Mouse (Mus musculus) kidney, embryonic 14.5 days (tissue): ENCODE results near the gene Tmem141. TPM values are rescaled to one million over a fixed set of nuclear protein-coding genes. Genes with fewer than 3 reads are reported as not detected.

Source experiments
- ATAC-seq: fragments of 200-750 bp; cut with Nextera tagmentation; 2 replicates; pipeline ENCODE4 v1.8.0; 2017; ENCODE audit warnings: moderate number of reproducible peaks, mild to moderate bottlenecking, moderate TSS enrichment, moderate library complexity; ENCODE audit not compliant: low FRiP score, low TSS enrichment
- H3K27ac ChIP-seq: fragments of 300-500 bp; sonication (generic); 2 replicates; pipeline ENCODE4 v1.5.1; 2014; ENCODE audit warnings: low read depth, mild to moderate bottlenecking, low read length, moderate library complexity, mixed read lengths
- H3K27me3 ChIP-seq: fragments of 300-500 bp; sonication (generic); 2 replicates; pipeline ENCODE4 v1.6.1; 2014; ENCODE audit warnings: mild to moderate bottlenecking, low read length; ENCODE audit not compliant: control insufficient read depth, insufficient read depth
- H3K36me3 ChIP-seq: fragments of 300-500 bp; sonication (generic); 2 replicates; pipeline ENCODE4 v1.6.1; 2014; ENCODE audit warnings: low read length, mixed read lengths; ENCODE audit not compliant: control insufficient read depth, insufficient read depth
- H3K4me1 ChIP-seq: fragments of 300-500 bp; sonication (generic); 2 replicates; pipeline ENCODE4 v1.6.1; 2014; ENCODE audit warnings: low read length, mixed read lengths; ENCODE audit not compliant: control insufficient read depth, insufficient read depth
- H3K4me2 ChIP-seq: fragments of 300-500 bp; sonication (generic); replicated peaks from 2 replicates; pipeline ENCODE4 v1.6.1; 2014; ENCODE audit warnings: low read depth, mild to moderate bottlenecking, low read length
- H3K4me3 ChIP-seq: fragments of 300-500 bp; sonication (generic); 2 replicates; pipeline ENCODE4 v1.5.1; 2014; ENCODE audit warnings: mild to moderate bottlenecking, low read length
- H3K9ac ChIP-seq: fragments of 300-500 bp; sonication (generic); 2 replicates; pipeline ENCODE4 v1.6.1; 2014; ENCODE audit warnings: low read depth, mild to moderate bottlenecking, low read length, moderate library complexity
- H3K9me3 ChIP-seq: fragments of 300-500 bp; sonication (generic); 2 replicates; pipeline ENCODE4 v1.6.1; 2016; ENCODE audit warnings: low read length; ENCODE audit not compliant: control insufficient read depth
- WGBS: fragments of 180-500 bp; shearing (Covaris S2); extraction: QIAGEN DNeasy Blood & Tissue Kit; methylation state at CpG from one replicate; pipeline ENCODE4 v1.1.7; 2014; 5-methylcytosine and 5-hydroxymethylcytosine counted together
- polyA plus RNA-seq: library from polyadenylated mRNA; unstranded; fragments of >200 nt; fragmentation: Nextera tagmentation; extraction: Ambion mirVana; gene quantifications from 2 replicates; pipeline ENCODE4 v1.2.1, GENCODE M21; 2014

The Tmem141 gene
- polyA plus RNA-seq, 1 experiment from 2014 or later: 24.3 TPM

GRCm38 (mm10) chr2:25620386-25620785, 1.4 kb downstream of the Tmem141 start:
- H3K9ac ChIP-seq: no peak overlapping the region
- peaks cover 22% of the 10 kb centered on the region for H3K27me3 ChIP-seq
- no peak overlapping the region for H3K4me2 ChIP-seq
- no peaks in the 10 kb centered on the region for H3K9me3 ChIP-seq
- no peak for ATAC-seq
- H3K27ac ChIP-seq: no peak overlapping the region
- no peaks in the 10 kb centered on the region for H3K36me3 ChIP-seq
- no peak overlapping the region for H3K4me3 ChIP-seq
- WGBS: 71% methylated on average over 6 of the region's 6 CpGs
- peaks cover 12% of the 10 kb centered on the region for H3K4me1 ChIP-seq

- 87% methylated on average over 3 of the region's 3 CpGs for WGBS
- H3K9me3 ChIP-seq: no peaks in the 10 kb centered on the region
- peaks cover 12% of the 10 kb centered on the region for H3K4me1 ChIP-seq
- no peak within 1 kb of the TSS for H3K4me3 ChIP-seq
- H3K9ac ChIP-seq: no peak within 1 kb of the TSS
- H3K27me3 ChIP-seq: peaks cover 28% of the 10 kb centered on the region
- 0 out of 2 replicates have a peak within 1 kb of the TSS, but pooled peaks have one; percentile 41 for H3K4me2 ChIP-seq
- H3K36me3 ChIP-seq: no peaks in the 10 kb centered on the region
- no peak for ATAC-seq
- H3K27ac ChIP-seq: no peak within 1 kb of the TSS
Measured at GRCm38 (mm10) chr2:25617578-25617977, 4.2 kb downstream of the Tmem141 start, which contains the start of gene Ccdc183. Gene Ccdc183, minus strand, starts transcription at chr2:25617678.

- Histone ChIP-seq H3K4me3 (peak overlapping the region; percentile 8), H3K36me3 (no peaks in the 10 kb centered on the region), H3K4me1 (peaks cover 12% of the 10 kb centered on the region), H3K9me3 (no peaks in the 10 kb centered on the region), H3K27me3 (peaks cover 28% of the 10 kb centered on the region), H3K9ac (no peak overlapping the region; the same call in 1 of the 2 replicates), H3K27ac (no peak overlapping the region), H3K4me2 (peak overlapping the region; percentile 41)
- 18% methylated on average over 22 of the region's 22 CpGs for WGBS
- peak; percentile 44; the same call in 1 of the 2 replicates for ATAC-seq
Measured at GRCm38 (mm10) chr2:25616398-25616797, 5.4 kb downstream of the Tmem141 start.

- Histone ChIP-seq H3K4me2 (peak overlapping the region; percentile 74), H3K4me3 (peak overlapping the region; percentile 88), H3K27ac (no peak overlapping the region; the same call in 1 of the 2 replicates), H3K9me3 (no peaks in the 10 kb centered on the region), H3K36me3 (no peaks in the 10 kb centered on the region; the same call in 1 of the 2 replicates), H3K4me1 (peaks cover 13% of the 10 kb centered on the region), H3K27me3 (no peaks in the 10 kb centered on the region), H3K9ac (peak overlapping the region; percentile 99; the same call in 1 of the 2 replicates)
- 72% methylated on average over 10 of the region's 10 CpGs for WGBS
- peak; percentile 21 for ATAC-seq
Measured at GRCm38 (mm10) chr2:25608671-25609070, 13.1 kb downstream of the Tmem141 start.

- Histone ChIP-seq H3K9me3 (no peaks in the 10 kb centered on the region), H3K4me1 (peaks cover 13% of the 10 kb centered on the region), H3K27ac (peak within 1 kb of the TSS; percentile 95), H3K9ac (peak within 1 kb of the TSS; percentile 99), H3K27me3 (no peaks in the 10 kb centered on the region), H3K4me3 (peak within 1 kb of the TSS; percentile 88), H3K36me3 (peaks cover 2% of the 10 kb centered on the region; the same call in 1 of the 2 replicates), H3K4me2 (peak within 1 kb of the TSS; percentile 74)
- peak; percentile 91 for ATAC-seq
- WGBS: under 1% methylated on average over 72 of the region's 80 CpGs
Measured at GRCm38 (mm10) chr2:25607761-25608622, 13.8 kb downstream of the Tmem141 start, which contains the start of gene Rabl6. Gene Rabl6, minus strand, starts transcription at chr2:25608521.

GRCm38 (mm10) chr2:25602526-25602925, 19.3 kb downstream of the Tmem141 start:
- no peaks in the 10 kb centered on the region for H3K9me3 ChIP-seq
- peaks cover 13% of the 10 kb centered on the region for H3K4me1 ChIP-seq
- no peak overlapping the region for H3K4me2 ChIP-seq
- 91% methylated on average over 5 of the region's 5 CpGs for WGBS
- no peak overlapping the region for H3K9ac ChIP-seq
- no peak overlapping the region for H3K4me3 ChIP-seq
- no peaks in the 10 kb centered on the region for H3K27me3 ChIP-seq
- H3K36me3 ChIP-seq: peaks cover 56% of the 10 kb centered on the region
- no peak for ATAC-seq
- no peak overlapping the region for H3K27ac ChIP-seq

GRCm38 (mm10) chr2:25600037-25600436, 21.8 kb downstream of the Tmem141 start:
- no peaks in the 10 kb centered on the region for H3K4me1 ChIP-seq
- H3K27ac ChIP-seq: no peak overlapping the region
- no peaks in the 10 kb centered on the region for H3K27me3 ChIP-seq
- no peak overlapping the region for H3K4me2 ChIP-seq
- H3K4me3 ChIP-seq: no peak overlapping the region
- no peak for ATAC-seq
- peaks cover 80% of the 10 kb centered on the region for H3K36me3 ChIP-seq
- 86% methylated on average over 2 of the region's 2 CpGs for WGBS
- H3K9ac ChIP-seq: no peak overlapping the region
- H3K9me3 ChIP-seq: no peaks in the 10 kb centered on the region

GRCm38 (mm10) chr2:25598749-25599148, 23.1 kb downstream of the Tmem141 start:
- no peak overlapping the region for H3K4me3 ChIP-seq
- 96% methylated on average over 1 of the region's 1 CpGs for WGBS
- no peak for ATAC-seq
- H3K36me3 ChIP-seq: peaks cover 88% of the 10 kb centered on the region
- no peak overlapping the region for H3K4me2 ChIP-seq
- no peak overlapping the region for H3K27ac ChIP-seq
- no peaks in the 10 kb centered on the region for H3K9me3 ChIP-seq
- H3K27me3 ChIP-seq: no peaks in the 10 kb centered on the region
- H3K9ac ChIP-seq: no peak overlapping the region
- no peaks in the 10 kb centered on the region for H3K4me1 ChIP-seq
